Mouse (Mus musculus) retina, postnatal 1 day (tissue): ENCODE data around the gene Cldn15.

ENCODE experiments used
- DNase-seq: peaks from one replicate; pipeline ENCODE4 v3.0.0-alpha.2; 2012

Cldn15 gene

GRCm38 (mm10) chr5:136982338-136982930, 16.0 kb downstream of the Cldn15 start:
- peak; percentile 68 for DNase-seq

- no peak for DNase-seq
These were observed 18.4 kb downstream of the Cldn15 start for GRCm38 (mm10) chr5:136984828-136985227.

DNA sequence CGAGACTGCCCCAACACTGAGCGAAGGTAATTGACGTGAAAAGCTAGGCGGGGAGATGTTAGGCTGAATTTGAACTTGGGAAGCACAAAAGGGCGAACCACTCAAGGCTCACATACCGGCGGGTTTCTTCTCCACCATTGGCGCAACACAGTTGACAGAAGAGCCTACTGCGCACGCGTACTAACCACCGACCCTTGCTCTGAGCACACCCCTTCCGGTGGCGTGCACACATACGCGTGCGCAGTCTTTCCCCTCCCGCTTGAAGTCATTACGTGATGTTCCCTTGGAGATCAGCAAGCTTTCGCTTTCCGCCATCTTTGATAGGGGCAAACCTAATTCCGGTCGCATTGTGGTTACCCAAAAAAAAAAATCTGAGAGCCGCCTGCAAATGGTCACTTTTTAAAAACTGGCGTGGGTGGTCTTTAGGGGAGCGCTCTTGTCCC, 20.3 kb downstream of the Cldn15 start, which contains the start of gene Plod3:
Plod3 (plus strand) TSS at position 325 of the 443 bp plus-strand sequence.
- DNase-seq: peak; percentile 99

- DNase-seq: peak; percentile 79
These were observed 20.9 kb downstream of the Cldn15 start for GRCm38 (mm10) chr5:136987138-136987933.

DNA sequence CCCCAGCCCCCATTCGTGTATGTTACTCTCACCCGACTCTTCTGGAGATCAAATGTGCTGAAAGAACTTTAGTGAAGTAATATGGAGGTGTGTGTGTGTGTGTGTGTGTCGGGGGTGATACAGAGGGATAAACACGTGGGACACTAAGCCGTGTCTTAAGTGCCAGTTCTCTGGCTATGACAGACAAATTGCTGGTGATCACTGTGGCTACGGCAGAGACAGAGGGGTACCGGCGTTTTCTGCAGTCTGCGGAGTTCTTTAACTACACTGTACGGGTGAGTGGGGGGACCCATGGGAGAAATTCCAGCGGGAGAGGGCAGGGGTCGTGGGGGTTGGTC, 21.5 kb downstream of the Cldn15 start, which contains the start of gene Znhit1:
Znhit1 (minus strand) TSS at position 88 of the 338 bp plus-strand sequence.
- DNase-seq: peak; percentile 35

GRCm38 (mm10) chr5:136988420-136988819, 22.0 kb downstream of the Cldn15 start:
- DNase-seq: no peak

GRCm38 (mm10) chr5:136989801-136990200, 23.4 kb downstream of the Cldn15 start:
- DNase-seq: no peak

DNA sequence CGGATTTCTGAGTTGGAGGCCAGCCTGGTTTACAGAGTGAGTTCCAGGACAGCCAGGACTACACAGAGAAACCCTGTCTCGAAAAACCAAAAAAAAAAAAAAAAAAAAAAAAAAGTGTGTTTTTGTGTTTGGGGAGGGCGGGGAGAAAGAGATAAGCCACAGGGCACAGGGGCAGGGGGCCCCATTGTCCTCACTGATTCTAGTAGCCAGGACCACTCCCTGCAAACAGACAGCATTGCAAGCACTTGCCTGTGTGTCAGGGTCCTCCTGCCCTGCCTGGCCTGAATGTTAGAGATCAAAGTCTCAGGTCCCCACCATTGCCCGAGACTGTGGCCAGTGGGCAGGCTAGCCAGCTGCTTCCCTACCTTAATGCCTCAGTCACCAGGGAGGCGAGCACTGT, 33.0 kb downstream of the Cldn15 start:
- DNase-seq: no peak

DNA sequence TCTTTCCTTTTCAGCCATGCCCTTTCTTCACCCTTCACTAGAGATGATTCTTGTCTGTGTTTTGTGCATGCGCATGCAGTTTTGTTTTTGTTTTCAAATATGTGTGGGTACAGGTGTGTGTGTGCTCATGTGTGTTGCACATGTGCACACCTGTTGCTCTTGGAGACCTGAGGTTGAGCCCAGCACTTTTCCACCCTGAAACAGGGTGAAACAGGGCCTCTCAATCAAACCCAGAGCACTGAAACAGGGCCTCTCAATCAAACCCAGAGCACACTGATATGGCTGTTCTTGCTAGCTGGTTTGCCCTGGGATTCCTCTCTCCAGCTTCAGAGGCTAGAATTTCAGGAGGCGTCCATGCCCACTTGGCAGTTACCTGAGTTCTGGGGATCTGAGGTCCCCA, 34.2 kb downstream of the Cldn15 start:
- DNase-seq: no peak

GRCm38 (mm10) chr5:137007276-137007675, 40.9 kb downstream of the Cldn15 start:
- DNase-seq: no peak

DNA sequence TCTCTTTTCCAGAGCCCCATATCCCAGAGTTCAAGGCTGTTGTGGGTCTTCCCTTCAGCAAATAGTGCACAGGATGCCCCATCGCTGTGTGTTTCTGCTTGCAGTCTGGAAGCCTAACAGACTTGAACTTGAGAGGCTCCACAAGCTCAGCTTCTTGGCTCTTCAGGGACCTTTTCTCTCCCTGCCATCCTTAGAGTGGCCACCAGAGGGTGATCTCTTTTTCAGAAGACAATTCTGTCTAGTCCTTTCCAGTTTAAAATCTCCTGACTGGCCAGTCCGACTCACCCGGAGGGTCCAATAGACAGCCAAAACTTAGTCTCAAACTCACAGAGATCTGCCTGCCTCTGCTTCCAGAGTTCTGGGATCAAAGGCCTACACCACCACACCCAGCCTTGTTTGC, 43.6 kb downstream of the Cldn15 start:
- DNase-seq: peak; percentile 73

DNA sequence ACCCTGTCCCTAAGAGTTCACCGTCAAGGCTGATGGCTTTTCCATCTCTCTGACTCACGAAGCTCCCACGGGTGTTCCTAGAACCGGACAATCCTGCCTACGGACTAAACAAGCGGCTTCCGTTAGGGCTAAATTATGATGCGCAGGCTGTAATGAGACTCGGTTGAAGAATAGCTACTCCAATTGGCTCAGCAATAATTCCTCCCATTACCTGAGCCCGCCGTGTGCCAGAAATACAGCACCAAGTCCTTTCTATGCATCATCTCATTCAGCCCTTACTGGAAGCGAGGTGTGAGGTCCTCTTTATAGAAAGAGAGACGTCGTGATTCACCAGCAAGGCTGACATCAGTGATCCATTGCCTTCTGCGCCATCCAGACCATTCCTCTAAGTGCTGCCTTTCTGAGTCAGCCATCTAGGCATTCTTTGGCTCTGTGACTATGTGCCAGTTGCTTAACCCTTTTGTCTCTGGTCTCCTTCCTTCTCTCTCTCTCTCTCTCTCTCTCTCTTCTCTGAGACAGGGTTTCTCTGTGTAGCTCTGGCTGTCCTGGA, 46.1 kb downstream of the Cldn15 start:
- no peak for DNase-seq

DNA sequence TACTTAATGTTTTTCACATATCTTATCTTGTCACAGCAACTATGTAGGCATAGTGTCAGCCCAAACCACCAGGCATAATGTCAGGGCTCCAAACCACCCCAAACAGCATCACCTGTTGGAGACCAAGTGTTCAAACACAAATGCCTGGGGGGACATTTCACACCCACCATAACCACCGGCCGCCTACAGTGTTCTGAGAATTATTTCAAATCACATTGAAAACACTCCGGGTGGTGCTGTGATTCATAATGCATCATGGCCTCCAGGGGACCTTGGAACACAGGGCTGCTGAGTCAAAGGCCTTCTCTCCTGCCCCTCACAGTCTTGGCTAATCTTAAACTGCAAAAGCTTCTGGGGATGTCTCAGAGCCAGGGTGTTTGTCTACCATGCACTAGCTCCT, 49.5 kb downstream of the Cldn15 start:
- no peak for DNase-seq

GRCm38 (mm10) chr5:137024318-137024717, 57.9 kb downstream of the Cldn15 start:
- DNase-seq: no peak

DNA sequence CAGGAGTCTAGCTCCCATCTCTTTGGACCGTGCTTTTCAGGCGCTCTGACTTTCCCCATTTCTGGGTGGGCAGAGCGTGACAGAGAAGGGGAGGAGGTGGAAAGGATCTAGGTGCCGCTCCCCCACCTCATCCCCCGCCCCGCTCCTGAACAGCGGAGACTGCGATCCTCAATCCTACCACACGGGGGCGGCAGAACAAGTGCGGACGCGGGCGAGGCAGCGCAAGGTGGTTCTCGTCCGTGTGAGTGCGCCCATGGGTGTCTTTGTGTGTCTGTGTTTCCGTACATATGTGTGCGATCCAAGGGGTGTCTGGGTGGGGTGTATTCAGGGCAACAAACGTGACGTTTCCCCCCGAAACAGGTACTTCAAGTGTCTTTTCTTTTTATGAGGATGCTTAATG, 58.7 kb downstream of the Cldn15 start:
- DNase-seq: peak; percentile 83
